Mouse (Mus musculus): ENCODE measurements around the gene Dmtf1. TPM values are rescaled to one million over a fixed set of nuclear protein-coding genes. Genes with fewer than 3 reads are reported as not detected.
A peak's percentile ranks its signal among the peaks of the same experiment; 100 is the strongest.

Gene Dmtf1
- polyA plus RNA-seq, 1 experiment from 2014 or later: 75.0 TPM

DNA sequence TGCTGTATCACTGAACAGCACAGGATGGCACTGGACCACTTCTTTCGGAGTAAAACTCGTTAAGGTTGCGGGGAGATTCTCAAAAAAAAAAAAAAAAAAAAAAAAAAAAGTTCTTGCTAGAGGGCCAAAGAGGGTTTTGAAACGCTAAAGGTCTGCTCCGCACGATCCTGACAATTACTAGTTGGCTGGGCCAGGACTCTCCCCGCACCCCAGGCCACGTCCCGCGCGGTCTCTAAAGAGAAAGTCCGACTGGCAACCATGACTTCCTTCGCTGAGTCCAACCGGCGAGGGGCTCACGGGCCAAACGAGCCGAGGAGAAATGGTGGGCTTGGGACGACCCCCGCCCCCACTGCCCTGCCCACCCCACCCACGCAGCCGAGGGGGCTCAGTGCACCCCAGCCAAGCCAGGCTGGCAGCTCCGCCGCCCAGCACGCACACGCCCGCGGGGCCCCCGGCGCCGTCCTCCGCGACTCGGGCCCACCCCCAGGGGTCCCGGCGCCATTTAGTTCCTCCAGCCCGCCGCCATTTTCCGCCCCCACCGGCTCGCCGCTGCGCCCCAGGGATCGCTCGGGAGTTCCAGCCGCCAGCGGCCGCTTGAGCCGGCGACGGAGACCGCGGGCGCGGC lies 633 bp downstream of the Dmtf1 start:
- H3K9me3 ChIP-seq (ENCODE audit: control insufficient read depth, low read length): no peaks in the 10 kb centered on the region
- peak; percentile 74 for ATAC-seq (ENCODE audit: insufficient read depth, low FRiP score, low TSS enrichment)

DNA sequence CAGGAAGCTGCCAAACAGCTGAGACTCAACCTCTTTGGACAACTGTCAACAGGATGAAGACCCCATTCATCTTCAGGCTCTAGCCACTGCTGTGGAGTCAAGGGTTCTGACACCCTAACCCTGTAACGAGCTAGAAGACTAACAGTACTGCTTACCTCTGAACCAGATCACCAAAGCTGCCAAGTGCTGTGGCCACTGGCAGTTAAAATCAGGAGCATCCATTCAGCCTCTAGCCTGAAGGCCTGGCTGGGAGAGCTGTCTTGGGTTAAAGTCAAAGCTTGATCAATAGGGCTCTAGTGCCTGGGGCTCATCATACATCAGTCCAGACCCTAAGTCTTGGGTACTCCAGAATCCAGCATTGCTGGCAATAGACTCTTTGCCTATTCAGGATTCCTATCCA lies 4.2 kb downstream of the Dmtf1 start:
- no peak for ATAC-seq (ENCODE audit: insufficient read depth, low FRiP score, low TSS enrichment)
- Histone ChIP-seq H3K4me3 (ENCODE audit: low read depth, low read length) (no peak overlapping the region), H3K4me1 (ENCODE audit: control insufficient read depth, insufficient read depth, low read length) (no peaks in the 10 kb centered on the region), H3K27ac (ENCODE audit: low read depth, low read length) (no peak overlapping the region), H3K9me3 (ENCODE audit: control insufficient read depth, low read length) (no peaks in the 10 kb centered on the region), H3K9ac (ENCODE audit: low read length) (no peak overlapping the region), H3K36me3 (ENCODE audit: control insufficient read depth, insufficient read depth, low read length) (no peaks in the 10 kb centered on the region), H3K27me3 (ENCODE audit: control insufficient read depth, insufficient read depth, low read length) (no peaks in the 10 kb centered on the region), H3K4me2 (ENCODE audit: low read depth) (no peak overlapping the region)
- DNase-seq (ENCODE audit: low spot score): no peak
- 85% methylated on average over 1 of the region's 1 CpGs for WGBS

More for the DNA sequence above, 633 bp downstream of the Dmtf1 start:
- H3K4me3 ChIP-seq (ENCODE audit: low read depth, low read length): peak overlapping the region; percentile 66
- no peaks in the 10 kb centered on the region for H3K4me1 ChIP-seq (ENCODE audit: control insufficient read depth, insufficient read depth, low read length)
- no peaks in the 10 kb centered on the region for H3K27me3 ChIP-seq (ENCODE audit: control insufficient read depth, insufficient read depth, low read length)
- peak overlapping the region; percentile 96 for H3K9ac ChIP-seq (ENCODE audit: low read length)
- no peaks in the 10 kb centered on the region for H3K36me3 ChIP-seq (ENCODE audit: control insufficient read depth, insufficient read depth, low read length)
- WGBS: under 1% methylated on average over 51 of the region's 55 CpGs
- peak overlapping the region; percentile 52 for H3K4me2 ChIP-seq (ENCODE audit: low read depth)
- no peak for DNase-seq (ENCODE audit: low spot score)
- H3K27ac ChIP-seq (ENCODE audit: low read depth, low read length): peak overlapping the region; percentile 100

DNA sequence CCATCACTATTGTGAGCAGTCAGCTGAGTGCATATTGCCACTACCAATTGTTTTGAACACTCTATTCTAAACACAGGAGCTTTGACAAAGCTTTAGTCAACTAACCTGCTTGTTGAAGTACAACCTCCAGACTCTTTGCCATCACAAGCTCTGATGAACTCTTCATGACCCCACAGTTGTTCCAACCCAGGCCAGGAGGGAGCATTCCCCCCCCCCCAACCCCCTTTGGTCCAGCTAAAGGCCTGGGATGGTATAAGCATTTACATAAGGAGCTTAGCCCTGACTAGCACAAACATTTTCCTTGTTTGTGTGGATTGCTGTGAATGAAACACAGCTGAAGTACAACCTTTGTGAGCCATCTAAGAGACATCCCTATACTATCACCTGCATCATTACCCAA lies 4.8 kb downstream of the Dmtf1 start:
- DNase-seq (ENCODE audit: low spot score): no peak
- no peaks in the 10 kb centered on the region for H3K9me3 ChIP-seq (ENCODE audit: control insufficient read depth, low read length)

DNA sequence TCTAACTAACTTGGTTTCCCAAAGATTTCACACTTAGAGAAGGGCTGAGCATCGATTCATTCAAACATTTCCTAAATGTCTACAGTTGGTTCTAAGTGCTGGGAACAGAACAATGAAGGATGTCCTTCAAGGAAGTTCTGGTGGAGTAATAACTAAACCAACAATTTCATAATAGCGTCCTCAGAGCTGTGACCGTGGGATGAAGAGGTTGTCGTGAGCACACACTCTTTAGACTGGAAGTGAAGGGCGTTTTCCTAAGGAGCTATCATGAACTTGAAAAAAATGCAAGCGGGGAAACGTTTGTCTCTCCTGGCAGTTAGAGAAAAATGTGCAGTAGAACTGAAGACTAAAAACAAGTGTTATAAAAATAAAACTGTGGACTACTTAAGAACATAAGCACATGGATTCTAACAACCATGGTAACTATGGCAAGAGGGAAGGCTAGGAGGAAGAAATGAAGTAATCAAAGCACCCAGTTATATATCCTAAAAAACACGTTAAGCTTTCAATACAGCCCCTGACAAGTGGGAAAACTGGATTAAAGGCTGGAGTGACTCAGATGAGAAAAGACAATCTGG lies 12.2 kb downstream of the Dmtf1 start:
- no peaks in the 10 kb centered on the region for H3K36me3 ChIP-seq (ENCODE audit: control insufficient read depth, insufficient read depth, low read length)
- no peaks in the 10 kb centered on the region for H3K27me3 ChIP-seq (ENCODE audit: control insufficient read depth, insufficient read depth, low read length)
- no peak overlapping the region for H3K27ac ChIP-seq (ENCODE audit: low read depth, low read length)
- H3K9me3 ChIP-seq (ENCODE audit: control insufficient read depth, low read length): no peaks in the 10 kb centered on the region
- no peak overlapping the region for H3K4me3 ChIP-seq (ENCODE audit: low read depth, low read length)
- DNase-seq (ENCODE audit: low spot score): no peak
- WGBS: 94% methylated on average over 8 of the region's 8 CpGs
- no peaks in the 10 kb centered on the region for H3K4me1 ChIP-seq (ENCODE audit: control insufficient read depth, insufficient read depth, low read length)
- H3K4me2 ChIP-seq (ENCODE audit: low read depth): no peak overlapping the region
- ATAC-seq (ENCODE audit: insufficient read depth, low FRiP score, low TSS enrichment): no peak
- H3K9ac ChIP-seq (ENCODE audit: low read length): no peak overlapping the region

More for the DNA sequence above, 4.8 kb downstream of the Dmtf1 start:
- H3K27me3 ChIP-seq (ENCODE audit: control insufficient read depth, insufficient read depth, low read length): no peaks in the 10 kb centered on the region
- H3K4me2 ChIP-seq (ENCODE audit: low read depth): no peak overlapping the region
- H3K4me3 ChIP-seq (ENCODE audit: low read depth, low read length): no peak overlapping the region
- H3K36me3 ChIP-seq (ENCODE audit: control insufficient read depth, insufficient read depth, low read length): no peaks in the 10 kb centered on the region
- no peaks in the 10 kb centered on the region for H3K4me1 ChIP-seq (ENCODE audit: control insufficient read depth, insufficient read depth, low read length)
- no peak for ATAC-seq (ENCODE audit: insufficient read depth, low FRiP score, low TSS enrichment)
- H3K27ac ChIP-seq (ENCODE audit: low read depth, low read length): no peak overlapping the region
- H3K9ac ChIP-seq (ENCODE audit: low read length): no peak overlapping the region

DNA sequence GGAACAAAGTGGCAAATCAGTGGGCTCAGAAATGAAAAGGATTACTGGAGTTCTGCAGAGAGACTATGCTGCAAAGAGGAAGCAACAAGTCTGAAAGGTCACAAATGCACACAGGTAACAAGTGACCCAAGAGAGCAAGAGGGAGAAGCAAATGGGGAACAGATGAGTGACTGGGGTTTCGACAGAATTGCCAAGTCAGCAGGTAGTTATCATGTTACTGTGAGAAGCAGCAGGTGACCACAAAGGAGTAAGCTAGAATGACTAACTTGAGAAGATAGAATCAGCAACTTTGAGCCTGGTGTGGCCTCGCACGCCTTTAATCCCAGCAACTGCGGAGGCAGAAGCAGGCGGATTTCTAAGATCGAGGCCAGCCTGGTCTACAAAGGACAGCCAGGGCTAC lies 19.2 kb downstream of the Dmtf1 start:
- DNase-seq (ENCODE audit: low spot score) (no peak), ATAC-seq (ENCODE audit: insufficient read depth, low FRiP score, low TSS enrichment) (no peak)
- H3K9ac ChIP-seq (ENCODE audit: low read length): no peak overlapping the region
- H3K4me1 ChIP-seq (ENCODE audit: control insufficient read depth, insufficient read depth, low read length): no peaks in the 10 kb centered on the region
- H3K27ac ChIP-seq (ENCODE audit: low read depth, low read length): no peak overlapping the region
- H3K9me3 ChIP-seq (ENCODE audit: control insufficient read depth, low read length): no peaks in the 10 kb centered on the region
- H3K36me3 ChIP-seq (ENCODE audit: control insufficient read depth, insufficient read depth, low read length): peaks cover under 1% of the 10 kb centered on the region
- H3K4me2 ChIP-seq (ENCODE audit: low read depth): no peak overlapping the region
- 88% methylated on average over 6 of the region's 6 CpGs for WGBS
- no peaks in the 10 kb centered on the region for H3K27me3 ChIP-seq (ENCODE audit: control insufficient read depth, insufficient read depth, low read length)
- no peak overlapping the region for H3K4me3 ChIP-seq (ENCODE audit: low read depth, low read length)

DNA sequence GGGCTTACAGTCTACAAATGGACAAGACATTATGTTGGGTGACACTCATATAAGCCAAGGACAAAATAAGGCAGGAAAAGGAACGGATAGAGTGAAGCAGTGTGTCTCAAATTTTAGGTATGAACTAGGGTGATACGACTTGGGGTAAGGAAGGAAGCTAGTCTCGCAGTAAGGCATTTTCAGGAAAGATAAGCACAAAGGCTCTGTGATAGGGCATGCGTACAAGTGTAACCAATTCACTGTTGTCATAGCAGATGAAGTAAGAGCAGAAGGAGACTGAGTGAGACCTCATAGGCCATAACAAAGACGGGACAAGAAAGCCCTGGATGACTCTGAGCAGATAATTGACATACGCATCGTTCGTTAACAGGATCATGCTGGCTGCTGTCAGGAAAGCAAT lies 20.9 kb downstream of the Dmtf1 start:
- no peak overlapping the region for H3K4me2 ChIP-seq (ENCODE audit: low read depth)
- no peaks in the 10 kb centered on the region for H3K9me3 ChIP-seq (ENCODE audit: control insufficient read depth, low read length)
- ATAC-seq (ENCODE audit: insufficient read depth, low FRiP score, low TSS enrichment) (no peak), DNase-seq (ENCODE audit: low spot score) (no peak)
- H3K27me3 ChIP-seq (ENCODE audit: control insufficient read depth, insufficient read depth, low read length): no peaks in the 10 kb centered on the region
- no peak overlapping the region for H3K27ac ChIP-seq (ENCODE audit: low read depth, low read length)
- 97% methylated on average over 8 of the region's 8 CpGs for WGBS
- H3K9ac ChIP-seq (ENCODE audit: low read length): no peak overlapping the region
- peaks cover 5% of the 10 kb centered on the region for H3K36me3 ChIP-seq (ENCODE audit: control insufficient read depth, insufficient read depth, low read length)
- no peak overlapping the region for H3K4me3 ChIP-seq (ENCODE audit: low read depth, low read length)
- H3K4me1 ChIP-seq (ENCODE audit: control insufficient read depth, insufficient read depth, low read length): no peaks in the 10 kb centered on the region

DNA sequence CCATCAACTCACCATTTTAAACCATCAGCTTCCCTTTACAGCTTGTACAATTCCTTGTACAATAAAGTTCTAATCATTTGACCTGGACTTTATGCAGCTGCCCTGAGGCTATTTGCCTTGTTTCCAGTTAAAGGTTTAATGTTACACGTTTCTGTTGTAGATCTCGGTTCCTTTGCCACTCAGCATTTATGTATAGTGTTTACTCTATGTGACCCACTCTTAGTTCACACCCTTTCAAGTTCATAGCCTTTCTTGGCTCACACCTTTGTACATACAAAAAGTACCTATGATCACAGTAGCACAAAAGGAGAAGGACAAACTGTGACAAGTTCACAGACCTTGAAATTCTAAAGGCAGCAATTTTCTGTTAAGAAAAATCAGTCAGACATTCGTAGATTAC lies 26.0 kb downstream of the Dmtf1 start:
- WGBS: 88% methylated on average over 3 of the region's 3 CpGs
- no peak overlapping the region for H3K9ac ChIP-seq (ENCODE audit: low read length)
- no peak overlapping the region for H3K27ac ChIP-seq (ENCODE audit: low read depth, low read length)
- H3K36me3 ChIP-seq (ENCODE audit: control insufficient read depth, insufficient read depth, low read length): peaks cover 5% of the 10 kb centered on the region
- ATAC-seq (ENCODE audit: insufficient read depth, low FRiP score, low TSS enrichment): no peak
- no peaks in the 10 kb centered on the region for H3K27me3 ChIP-seq (ENCODE audit: control insufficient read depth, insufficient read depth, low read length)
- no peaks in the 10 kb centered on the region for H3K9me3 ChIP-seq (ENCODE audit: control insufficient read depth, low read length)
- no peak overlapping the region for H3K4me3 ChIP-seq (ENCODE audit: low read depth, low read length)
- DNase-seq (ENCODE audit: low spot score): no peak
- H3K4me1 ChIP-seq (ENCODE audit: control insufficient read depth, insufficient read depth, low read length): no peaks in the 10 kb centered on the region
- H3K4me2 ChIP-seq (ENCODE audit: low read depth): no peak overlapping the region

DNA sequence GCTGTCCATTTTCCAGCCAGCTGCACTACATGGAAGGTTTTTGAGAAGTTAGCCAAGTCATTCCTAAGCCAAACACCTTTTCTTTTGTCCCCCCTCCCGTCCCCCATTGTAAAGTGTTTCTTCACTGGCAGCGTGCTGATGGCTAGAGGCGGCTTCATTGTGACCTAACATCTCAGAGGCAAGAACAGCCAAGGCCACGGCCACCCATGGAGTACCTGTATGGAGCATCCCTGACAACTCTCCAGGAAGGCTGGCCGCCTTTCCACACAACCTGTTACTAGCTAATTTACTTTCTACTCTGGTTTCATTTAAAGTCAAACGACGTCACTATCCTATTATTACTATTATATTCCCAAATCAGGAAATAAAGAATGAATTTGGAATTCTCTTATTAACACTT lies 29.8 kb downstream of the Dmtf1 start:
- WGBS: 84% methylated on average over 7 of the region's 7 CpGs
- Histone ChIP-seq H3K27me3 (ENCODE audit: control insufficient read depth, insufficient read depth, low read length) (no peaks in the 10 kb centered on the region), H3K36me3 (ENCODE audit: control insufficient read depth, insufficient read depth, low read length) (peaks cover 10% of the 10 kb centered on the region; the same call in 1 of the 2 replicates)

DNA sequence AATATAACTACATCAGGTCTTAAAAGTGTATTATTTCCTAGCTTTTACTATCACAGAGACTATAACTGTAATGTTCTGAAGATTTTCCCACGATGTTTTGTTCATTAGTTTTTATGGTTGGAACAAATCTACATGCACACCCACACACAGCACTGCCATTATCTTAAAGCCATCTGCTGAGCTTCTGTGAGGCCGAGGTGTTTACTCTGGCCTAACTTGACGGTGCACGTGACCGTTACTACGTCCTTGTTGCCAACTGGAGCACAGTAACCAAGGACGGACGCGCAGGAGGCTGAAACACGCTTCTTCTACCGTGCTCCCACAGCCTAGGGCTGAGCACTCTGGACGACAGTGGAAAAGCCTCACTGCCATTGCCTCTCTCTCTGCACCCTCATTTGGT lies 33.0 kb downstream of the Dmtf1 start:
- Histone ChIP-seq H3K9me3 (ENCODE audit: control insufficient read depth, low read length) (no peaks in the 10 kb centered on the region), H3K36me3 (ENCODE audit: control insufficient read depth, insufficient read depth, low read length) (peaks cover 8% of the 10 kb centered on the region; the same call in 1 of the 2 replicates), H3K27me3 (ENCODE audit: control insufficient read depth, insufficient read depth, low read length) (no peaks in the 10 kb centered on the region), H3K9ac (ENCODE audit: low read length) (no peak overlapping the region), H3K4me1 (ENCODE audit: control insufficient read depth, insufficient read depth, low read length) (no peaks in the 10 kb centered on the region), H3K4me2 (ENCODE audit: low read depth) (no peak overlapping the region), H3K4me3 (ENCODE audit: low read depth, low read length) (no peak overlapping the region), H3K27ac (ENCODE audit: low read depth, low read length) (no peak overlapping the region)
- 94% methylated on average over 12 of the region's 12 CpGs for WGBS
- no peak for ATAC-seq (ENCODE audit: insufficient read depth, low FRiP score, low TSS enrichment)
- DNase-seq (ENCODE audit: low spot score): no peak

More for the DNA sequence above, 29.8 kb downstream of the Dmtf1 start:
- Histone ChIP-seq H3K4me2 (ENCODE audit: low read depth) (no peak overlapping the region), H3K4me3 (ENCODE audit: low read depth, low read length) (no peak overlapping the region), H3K4me1 (ENCODE audit: control insufficient read depth, insufficient read depth, low read length) (no peaks in the 10 kb centered on the region), H3K27ac (ENCODE audit: low read depth, low read length) (no peak overlapping the region), H3K9ac (ENCODE audit: low read length) (no peak overlapping the region), H3K9me3 (ENCODE audit: control insufficient read depth, low read length) (no peaks in the 10 kb centered on the region)
- ATAC-seq (ENCODE audit: insufficient read depth, low FRiP score, low TSS enrichment) (no peak), DNase-seq (ENCODE audit: low spot score) (no peak)

All from neural tube, embryonic 11.5 days (tissue).